Mouse (Mus musculus) cortical plate, adult 2 months (tissue): ENCODE results near the gene Ptpn4. TPM values are rescaled to one million over a fixed set of nuclear protein-coding genes. Genes with fewer than 3 reads are reported as not detected.

Experiments used
- H3K27ac ChIP-seq: fragments of 200-500 bp; 2 replicates; pipeline ENCODE4 v1.5.1; 2012; ENCODE audit warnings: low read length, control low read depth, inconsistent platforms; ENCODE audit not compliant: insufficient read depth
- H3K4me1 ChIP-seq: fragments of 200-500 bp; 2 replicates; pipeline ENCODE4 v1.6.1; 2011; ENCODE audit warnings: low read length; ENCODE audit not compliant: control insufficient read depth, insufficient read depth
- H3K4me3 ChIP-seq: fragments of 200-500 bp; 2 replicates; pipeline ENCODE4 v1.5.1; 2011; ENCODE audit warnings: mild to moderate bottlenecking, low read length, control low read depth; ENCODE audit not compliant: insufficient read depth
- CTCF ChIP-seq: fragments of 200-500 bp; IDR thresholded peaks from 2 replicates; pipeline ENCODE4 v1.5.1; 2011; ENCODE audit warnings: mild to moderate bottlenecking, control low read depth, low read length; ENCODE audit not compliant: insufficient read depth; ENCODE audit errors: extremely low read depth
- POLR2A ChIP-seq: fragments of 200-500 bp; IDR thresholded peaks from 2 replicates; pipeline ENCODE4 v1.6.1; 2011; ENCODE audit warnings: mild to moderate bottlenecking, low read length, control low read depth; ENCODE audit not compliant: insufficient read depth; ENCODE audit errors: extremely low read depth
- polyA plus RNA-seq: library from polyadenylated mRNA; depleted of rRNA; stranded (reverse); fragments of >200 nt; gene quantifications from 2 replicates; pipeline ENCODE4 v1.2.3, GENCODE M21; 2012; rRNA removed

Ptpn4 gene
- 20.1 and 20.4 TPM in 2 replicates for polyA plus RNA-seq

DNA sequence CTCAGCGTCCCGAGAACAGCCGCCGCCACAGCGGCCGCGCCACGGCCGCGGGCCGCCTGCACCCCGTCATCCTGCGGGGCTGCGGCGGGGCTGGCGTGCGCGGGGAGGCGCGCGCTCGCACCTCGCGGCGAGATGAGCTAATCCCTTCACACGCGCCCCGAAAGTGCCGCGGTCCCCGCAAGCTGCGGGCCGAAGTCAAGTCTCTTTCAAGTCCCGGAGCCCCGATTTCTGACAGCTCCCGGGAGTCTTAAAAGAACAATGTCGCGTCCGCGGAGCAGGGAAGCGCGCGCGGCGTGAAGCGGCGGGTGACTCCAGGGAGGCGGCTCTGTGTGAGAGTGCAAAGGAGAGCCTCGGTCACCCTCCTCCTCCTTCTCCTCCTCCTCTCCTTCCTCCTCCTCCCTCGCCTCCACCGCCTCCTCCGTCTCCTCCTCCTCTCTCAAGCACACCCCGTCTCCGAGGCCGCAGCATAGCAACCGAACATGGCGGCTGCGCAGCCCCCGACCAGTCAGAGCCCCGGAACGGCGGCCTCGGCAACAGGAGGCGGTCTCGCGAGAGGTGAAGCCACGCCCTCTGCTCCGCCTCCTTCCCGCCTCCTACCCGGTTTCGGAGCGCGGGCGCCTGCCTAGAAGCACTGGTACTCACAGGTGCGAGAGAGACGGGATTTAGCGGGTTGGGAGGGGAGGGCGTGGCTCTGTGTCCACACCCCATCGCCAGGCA, at the start of gene Ptpn4:
Gene Ptpn4, minus strand, starts transcription at position 579 of the 717 bp plus-strand sequence.
- peak within 1 kb of the TSS; percentile 67 for H3K4me3 ChIP-seq
- H3K27ac ChIP-seq, result peak within 1 kb of the TSS; percentile 83
- TF ChIP-seq POLR2A (peak; percentile 73; the same call in 1 of the 2 replicates), CTCF (no peak)
- no peaks in the 10 kb centered on the region for H3K4me1 ChIP-seq

GRCm38 (mm10) chr1:119886320-119886719, 48.9 kb upstream of the Ptpn4 start:
- Histone ChIP-seq H3K4me3 (no peak overlapping the region), H3K4me1 (peaks cover 6% of the 10 kb centered on the region; the same call in 1 of the 2 replicates), H3K27ac (no peak overlapping the region)
- TF ChIP-seq CTCF (no peak), POLR2A (no peak)

DNA sequence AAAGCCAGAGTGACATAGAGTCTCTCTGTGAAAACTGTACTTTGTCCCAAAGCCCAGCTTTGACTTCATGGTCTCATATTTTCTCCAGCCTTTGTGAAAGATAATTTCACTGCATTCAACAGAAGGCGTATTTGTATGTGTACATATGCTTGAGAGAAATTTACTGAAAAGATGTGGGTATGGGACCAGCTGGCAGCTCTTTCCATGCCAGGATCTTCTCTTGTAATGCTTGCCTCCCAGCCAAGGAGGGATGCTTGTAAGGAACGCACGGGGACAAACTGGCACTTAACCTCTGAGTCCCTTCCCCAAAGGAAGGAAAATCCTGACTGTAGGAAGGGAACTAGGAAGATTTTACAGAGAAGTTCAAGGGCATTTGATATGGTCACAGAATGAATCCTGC, 46.9 kb upstream of the Ptpn4 start:
- Histone ChIP-seq H3K27ac (no peak overlapping the region), H3K4me3 (no peak overlapping the region), H3K4me1 (peaks cover 7% of the 10 kb centered on the region)
- TF ChIP-seq POLR2A, result no peak
- TF ChIP-seq CTCF, result no peak

DNA sequence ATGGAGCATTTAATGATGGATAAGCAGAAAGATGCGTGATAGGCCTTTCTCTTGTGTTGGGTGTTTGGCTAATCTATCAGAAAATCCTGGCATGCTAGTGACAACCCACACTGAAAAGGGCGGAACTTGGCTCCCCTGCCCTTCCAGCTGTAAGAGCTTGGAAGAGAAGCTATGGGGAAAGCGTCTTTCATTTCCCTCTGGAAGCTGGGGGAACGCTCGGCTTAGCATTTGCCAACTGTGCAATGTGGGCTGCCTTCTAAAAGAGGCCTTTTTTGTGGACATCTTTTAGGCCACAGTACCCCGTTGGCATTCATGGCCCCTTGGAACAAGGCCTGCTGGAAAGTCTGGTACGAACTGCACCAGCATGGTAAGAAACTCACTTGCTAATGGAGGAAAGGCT, 41.5 kb upstream of the Ptpn4 start:
- TF ChIP-seq POLR2A, result no peak
- no peak for TF ChIP-seq CTCF
- Histone ChIP-seq H3K4me3 (no peak overlapping the region), H3K4me1 (peaks cover 5% of the 10 kb centered on the region), H3K27ac (no peak overlapping the region)

DNA sequence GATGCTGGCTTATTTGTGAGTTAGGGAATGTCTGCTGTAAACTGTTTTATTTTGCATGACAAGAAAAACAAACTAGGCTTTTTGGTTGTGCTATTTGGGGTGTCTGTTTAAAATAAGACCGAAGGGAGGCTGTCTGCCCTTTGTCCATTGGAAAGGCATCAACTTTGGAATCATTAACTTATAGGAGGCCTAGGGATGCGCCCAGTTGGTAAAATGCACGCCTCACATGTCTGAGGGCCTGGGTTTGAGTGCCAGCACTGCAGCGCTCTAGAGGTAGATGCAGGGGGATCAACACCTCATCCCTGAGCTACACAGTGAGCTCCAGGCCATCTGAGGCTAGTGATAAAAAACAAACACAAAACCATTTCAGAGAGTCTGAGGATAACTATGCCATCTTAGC, 40.1 kb upstream of the Ptpn4 start:
- TF ChIP-seq POLR2A (no peak), CTCF (no peak)
- Histone ChIP-seq H3K4me3 (no peak overlapping the region), H3K4me1 (peaks cover 5% of the 10 kb centered on the region), H3K27ac (no peak overlapping the region)

GRCm38 (mm10) chr1:119868395-119869161, 31.2 kb upstream of the Ptpn4 start:
- Histone ChIP-seq H3K4me1 (no peaks in the 10 kb centered on the region), H3K27ac (no peak overlapping the region), H3K4me3 (no peak overlapping the region)
- TF ChIP-seq POLR2A (no peak), CTCF (no peak)

DNA sequence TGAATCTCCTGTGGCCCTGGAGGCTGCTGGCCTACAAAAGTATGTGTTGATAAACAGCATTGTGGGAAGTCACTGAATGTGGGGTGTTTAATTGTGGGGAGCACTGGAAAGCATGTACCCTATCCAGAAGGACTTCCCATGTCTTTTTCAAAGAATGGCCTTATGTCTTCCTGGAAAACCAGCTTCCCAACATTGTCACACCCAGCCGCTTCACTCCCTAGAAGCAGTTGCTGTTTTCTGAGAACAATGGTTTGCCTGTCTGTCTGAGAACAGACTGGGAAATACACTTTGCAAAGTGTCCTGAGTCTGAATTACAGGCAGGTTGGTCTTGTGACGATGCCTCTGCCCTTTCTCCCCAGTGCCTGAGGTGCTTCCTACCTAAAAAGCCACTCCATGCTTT, 29.9 kb upstream of the Ptpn4 start:
- no peak overlapping the region for H3K4me3 ChIP-seq
- TF ChIP-seq POLR2A, result no peak
- TF ChIP-seq CTCF, result no peak
- no peaks in the 10 kb centered on the region for H3K4me1 ChIP-seq
- H3K27ac ChIP-seq, result no peak overlapping the region

DNA sequence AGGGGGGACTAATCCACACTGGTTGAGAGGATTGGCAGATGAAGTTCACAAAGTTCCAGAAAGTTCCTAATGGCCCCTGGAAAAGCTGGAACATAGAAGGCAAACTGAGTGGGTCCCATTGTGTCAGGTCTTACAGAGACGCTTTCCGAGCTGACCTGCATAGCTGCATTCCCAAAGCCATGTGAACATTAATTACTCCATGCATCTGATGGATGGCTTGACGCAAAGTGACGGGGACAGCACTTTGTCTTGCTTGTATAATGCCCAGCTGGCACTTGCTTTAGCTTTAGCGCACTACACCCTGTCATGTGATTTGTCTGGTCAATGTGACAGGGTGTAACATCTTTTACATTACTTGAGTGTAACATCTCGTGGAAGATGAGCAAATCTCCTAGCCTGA, 27.9 kb upstream of the Ptpn4 start:
- no peak overlapping the region for H3K27ac ChIP-seq
- no peaks in the 10 kb centered on the region for H3K4me1 ChIP-seq
- TF ChIP-seq POLR2A, result no peak
- no peak for TF ChIP-seq CTCF
- no peak overlapping the region for H3K4me3 ChIP-seq

GRCm38 (mm10) chr1:119863507-119864296, 26.3 kb upstream of the Ptpn4 start:
- TF ChIP-seq POLR2A, result no peak
- TF ChIP-seq CTCF, result no peak

More at GRCm38 (mm10) chr1:119863507-119864296, 26.3 kb upstream of the Ptpn4 start:
- no peak overlapping the region for H3K4me3 ChIP-seq
- H3K27ac ChIP-seq, result no peak overlapping the region
- no peaks in the 10 kb centered on the region for H3K4me1 ChIP-seq
